Mouse (Mus musculus) urinary bladder, postnatal 25 days (tissue): ENCODE data around the gene Ercc1.

ENCODE experiments used
- DNase-seq: peaks from one replicate; pipeline ENCODE4 v3.0.0; 2022; ENCODE audit warnings: low spot score

Gene Ercc1

GRCm38 (mm10) chr7:19309278-19309883, 35.2 kb upstream of the Ercc1 start:
- no peak for DNase-seq

GRCm38 (mm10) chr7:19309884-19310641, 34.5 kb upstream of the Ercc1 start, which contains the start of gene Fosb:
Gene Fosb (minus strand): TSS chr7:19310051.
- DNase-seq, result peak; percentile 92

- DNase-seq, result no peak
These were observed 32.6 kb upstream of the Ercc1 start for GRCm38 (mm10) chr7:19311991-19312390.

GRCm38 (mm10) chr7:19314033-19314432, 30.5 kb upstream of the Ercc1 start:
- DNase-seq, result no peak

- DNase-seq, result no peak
These were observed 28.0 kb upstream of the Ercc1 start for GRCm38 (mm10) chr7:19316451-19317161.

GRCm38 (mm10) chr7:19318201-19318600, 26.4 kb upstream of the Ercc1 start:
- no peak for DNase-seq

GRCm38 (mm10) chr7:19318676-19319075, 25.9 kb upstream of the Ercc1 start:
- DNase-seq, result no peak

GRCm38 (mm10) chr7:19319458-19319857, 25.1 kb upstream of the Ercc1 start:
- no peak for DNase-seq

- DNase-seq, result peak; percentile 95
These were observed 24.7 kb upstream of the Ercc1 start for GRCm38 (mm10) chr7:19319906-19320305.

GRCm38 (mm10) chr7:19320637-19321036, 23.9 kb upstream of the Ercc1 start:
- DNase-seq, result no peak

GRCm38 (mm10) chr7:19321464-19321863, 23.1 kb upstream of the Ercc1 start:
- no peak for DNase-seq

- no peak for DNase-seq
These were observed 22.1 kb upstream of the Ercc1 start for GRCm38 (mm10) chr7:19322489-19322888.

- DNase-seq, result no peak
These were observed 20.4 kb upstream of the Ercc1 start for GRCm38 (mm10) chr7:19324221-19324620.

GRCm38 (mm10) chr7:19325262-19326199, 19.0 kb upstream of the Ercc1 start:
- DNase-seq, result no peak

- peak; percentile 85 for DNase-seq
These were observed 18.2 kb upstream of the Ercc1 start for GRCm38 (mm10) chr7:19326359-19326758.

GRCm38 (mm10) chr7:19327128-19327527, 17.4 kb upstream of the Ercc1 start:
- peak; percentile 86 for DNase-seq

GRCm38 (mm10) chr7:19327782-19328181, 16.8 kb upstream of the Ercc1 start:
- no peak for DNase-seq

GRCm38 (mm10) chr7:19328425-19328824, 16.2 kb upstream of the Ercc1 start:
- DNase-seq, result no peak

GRCm38 (mm10) chr7:19331910-19332309, 12.7 kb upstream of the Ercc1 start:
- DNase-seq, result no peak

GRCm38 (mm10) chr7:19332709-19333352, 11.7 kb upstream of the Ercc1 start:
- peak; percentile 59 for DNase-seq

- DNase-seq, result no peak
These were observed 9.0 kb upstream of the Ercc1 start for GRCm38 (mm10) chr7:19335583-19335982.
